Mouse (Mus musculus) forebrain, embryonic 15.5 days (tissue): ENCODE results near the gene Mtrf1l. TPM values are rescaled to one million over a fixed set of nuclear protein-coding genes. Genes with fewer than 3 reads are reported as not detected.
A peak's percentile ranks its signal among the peaks of the same experiment; 100 is the strongest.

Experiments
- ATAC-seq: fragments of 200-750 bp; cut with Nextera tagmentation; replicated peaks from 2 replicates; pipeline ENCODE4 v1.8.0; 2017; ENCODE audit warnings: mild to moderate bottlenecking, moderate TSS enrichment, moderate library complexity
- H3K27ac ChIP-seq: fragments of 300-500 bp; sonication (generic); replicated peaks from 2 replicates; pipeline ENCODE4 v1.5.1; 2015; ENCODE audit warnings: mild to moderate bottlenecking, inconsistent platforms
- H3K27me3 ChIP-seq: fragments of 300-500 bp; sonication (generic); 2 replicates; pipeline ENCODE4 v1.6.1; 2015; ENCODE audit warnings: inconsistent platforms
- H3K36me3 ChIP-seq: fragments of 300-500 bp; sonication (generic); 2 replicates; pipeline ENCODE4 v1.6.1; 2015; ENCODE audit warnings: mild to moderate bottlenecking, inconsistent platforms
- H3K4me1 ChIP-seq: fragments of 300-500 bp; sonication (generic); 2 replicates; pipeline ENCODE4 v1.6.1; 2015; ENCODE audit warnings: inconsistent platforms
- H3K4me2 ChIP-seq: fragments of 300-500 bp; sonication (generic); replicated peaks from 2 replicates; pipeline ENCODE4 v1.6.1; 2015; ENCODE audit warnings: mild to moderate bottlenecking, inconsistent platforms
- H3K4me3 ChIP-seq: fragments of 300-500 bp; sonication (generic); 2 replicates; pipeline ENCODE4 v1.5.1; 2015; ENCODE audit warnings: mild to moderate bottlenecking, inconsistent platforms
- H3K9ac ChIP-seq: fragments of 300-500 bp; sonication (generic); replicated peaks from 2 replicates; pipeline ENCODE4 v1.6.1; 2015; ENCODE audit warnings: mild to moderate bottlenecking, inconsistent platforms
- H3K9me3 ChIP-seq: fragments of 300-500 bp; sonication (generic); 2 replicates; pipeline ENCODE4 v1.6.1; 2016; ENCODE audit warnings: inconsistent platforms
- WGBS: fragments of 180-500 bp; shearing (Covaris S2); methylation state at CpG from one replicate; pipeline ENCODE4 v1.1.7; 2015; ENCODE audit warnings: mixed read lengths; 5-methylcytosine and 5-hydroxymethylcytosine counted together
- polyA plus RNA-seq: library from polyadenylated mRNA; unstranded; fragments of >200 nt; fragmentation: Nextera tagmentation; extraction: Ambion mirVana; gene quantifications from 2 replicates; pipeline ENCODE4 v1.2.1, GENCODE M21; 2015

The Mtrf1l gene
- polyA plus RNA-seq, 1 experiment from 2014 or later, result 11.4 TPM

DNA sequence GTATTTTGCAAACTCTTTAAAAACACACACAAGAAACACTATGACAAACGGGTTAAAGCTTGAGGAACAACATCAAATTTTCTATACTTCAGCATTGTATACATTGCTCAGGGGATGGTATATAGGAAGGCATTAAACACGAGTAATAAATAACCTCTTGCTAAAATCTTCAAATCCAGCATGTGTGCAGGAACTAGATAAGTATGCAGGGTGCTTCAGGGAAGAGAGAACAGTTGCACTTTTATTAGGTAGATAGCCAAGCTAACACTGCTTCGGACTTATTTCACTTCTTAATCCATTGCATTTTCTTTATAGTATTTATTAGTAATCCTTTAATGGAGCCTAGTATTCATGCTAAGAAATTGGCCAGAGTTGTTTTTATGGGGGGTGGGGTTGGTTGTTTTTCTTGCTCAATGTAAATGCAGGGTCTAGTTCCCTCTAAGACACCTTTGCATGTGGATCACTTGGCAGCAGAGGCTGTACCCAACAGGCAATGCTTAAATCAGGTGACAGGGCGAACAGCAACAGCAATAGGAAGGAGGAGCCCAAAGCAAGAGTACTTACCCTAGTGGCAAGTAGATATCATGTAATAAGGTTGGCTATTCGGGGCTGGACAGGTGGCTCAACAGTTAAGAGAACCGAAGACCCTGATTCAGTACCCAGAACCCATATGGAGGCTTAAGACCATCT lies 2.8 kb upstream of the Mtrf1l start:
- Histone ChIP-seq H3K27ac (no peak overlapping the region), H3K9ac (no peak overlapping the region), H3K4me2 (no peak overlapping the region), H3K27me3 (no peaks in the 10 kb centered on the region), H3K4me3 (no peak overlapping the region), H3K4me1 (peaks cover 20% of the 10 kb centered on the region), H3K36me3 (no peaks in the 10 kb centered on the region), H3K9me3 (no peaks in the 10 kb centered on the region)
- 84% methylated on average over 6 of the region's 6 CpGs for WGBS
- ATAC-seq, result no peak

DNA sequence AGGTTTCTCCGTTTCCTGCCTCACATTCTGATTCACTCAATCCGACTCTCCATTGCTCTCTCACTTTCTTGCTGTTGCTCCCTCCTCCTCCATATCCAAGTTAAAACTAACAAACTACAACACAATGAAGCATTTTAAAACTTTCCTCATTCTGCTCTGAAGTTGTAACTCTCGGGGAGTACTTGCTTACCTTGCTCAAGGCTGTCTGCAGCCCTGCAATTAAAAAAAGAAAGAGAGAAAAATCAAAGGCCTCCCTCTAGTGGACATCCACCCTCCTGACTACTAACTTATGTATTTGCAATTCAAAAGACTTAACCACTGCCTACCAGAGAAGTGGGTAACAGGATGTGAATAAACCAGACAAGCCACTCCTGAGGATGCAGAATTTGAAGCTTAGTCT lies 1.1 kb upstream of the Mtrf1l start:
- Histone ChIP-seq H3K27ac (peak overlapping the region; percentile 84), H3K4me2 (peak overlapping the region; percentile 53), H3K9me3 (no peaks in the 10 kb centered on the region), H3K9ac (no peak overlapping the region), H3K4me3 (peak overlapping the region; percentile 89), H3K27me3 (no peaks in the 10 kb centered on the region), H3K4me1 (peaks cover 21% of the 10 kb centered on the region), H3K36me3 (peaks cover 4% of the 10 kb centered on the region; the same call in 1 of the 2 replicates)
- WGBS, result 0% methylated on average over 3 of the region's 3 CpGs
- ATAC-seq, result peak; percentile 8; the same call in 1 of the 2 replicates

GRCm38 (mm10) chr10:5823291-5823739 lies 395 bp downstream of the Mtrf1l start:
- H3K4me3 ChIP-seq, result peak overlapping the region; percentile 89
- peaks cover 21% of the 10 kb centered on the region for H3K4me1 ChIP-seq
- no peak; the same call in none of the 2 replicates for ATAC-seq
- WGBS, result under 1% methylated on average over 37 of the region's 37 CpGs
- H3K27ac ChIP-seq, result peak overlapping the region; percentile 84
- no peaks in the 10 kb centered on the region for H3K9me3 ChIP-seq
- no peaks in the 10 kb centered on the region for H3K27me3 ChIP-seq
- H3K4me2 ChIP-seq, result peak overlapping the region; percentile 53
- H3K36me3 ChIP-seq, result peaks cover 19% of the 10 kb centered on the region
- H3K9ac ChIP-seq, result peak overlapping the region; percentile 84

DNA sequence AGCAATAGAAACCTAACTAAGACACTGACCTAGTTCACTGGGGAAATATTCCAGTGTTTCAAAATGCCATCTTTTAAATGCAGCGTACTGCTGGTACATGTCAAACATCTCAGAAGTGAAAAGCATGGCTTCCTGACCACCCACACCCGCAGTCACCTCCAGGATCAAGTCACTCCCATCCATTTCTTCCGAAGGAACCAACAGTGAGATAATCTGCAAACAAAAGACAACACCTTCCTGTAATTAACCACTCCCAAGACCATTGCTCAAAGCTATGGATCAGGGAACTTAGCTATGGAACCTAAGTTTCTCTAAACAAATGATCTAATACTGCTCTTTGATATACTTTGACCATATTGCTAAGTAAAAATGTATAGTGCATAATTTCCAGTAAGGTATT lies 4.9 kb downstream of the Mtrf1l start:
- whole genome bisulfite sequencing, result 90% methylated on average over 3 of the region's 3 CpGs
- H3K4me2 ChIP-seq, result no peak overlapping the region
- peaks cover 54% of the 10 kb centered on the region for H3K36me3 ChIP-seq

GRCm38 (mm10) chr10:5815968-5816367 lies 7.7 kb downstream of the Mtrf1l start:
- Histone ChIP-seq H3K4me3 (no peak overlapping the region), H3K4me2 (no peak overlapping the region), H3K36me3 (peaks cover 78% of the 10 kb centered on the region), H3K4me1 (no peaks in the 10 kb centered on the region), H3K9ac (no peak overlapping the region), H3K27me3 (no peaks in the 10 kb centered on the region), H3K27ac (no peak overlapping the region), H3K9me3 (no peaks in the 10 kb centered on the region)
- no peak for ATAC-seq
- whole genome bisulfite sequencing, result 99% methylated on average over 2 of the region's 2 CpGs

More for the DNA sequence above, 4.9 kb downstream of the Mtrf1l start:
- no peak overlapping the region for H3K9ac ChIP-seq
- no peak overlapping the region for H3K27ac ChIP-seq
- H3K4me1 ChIP-seq, result peaks cover 15% of the 10 kb centered on the region
- H3K27me3 ChIP-seq, result no peaks in the 10 kb centered on the region
- no peak overlapping the region for H3K4me3 ChIP-seq
- no peak for ATAC-seq
- no peaks in the 10 kb centered on the region for H3K9me3 ChIP-seq

DNA sequence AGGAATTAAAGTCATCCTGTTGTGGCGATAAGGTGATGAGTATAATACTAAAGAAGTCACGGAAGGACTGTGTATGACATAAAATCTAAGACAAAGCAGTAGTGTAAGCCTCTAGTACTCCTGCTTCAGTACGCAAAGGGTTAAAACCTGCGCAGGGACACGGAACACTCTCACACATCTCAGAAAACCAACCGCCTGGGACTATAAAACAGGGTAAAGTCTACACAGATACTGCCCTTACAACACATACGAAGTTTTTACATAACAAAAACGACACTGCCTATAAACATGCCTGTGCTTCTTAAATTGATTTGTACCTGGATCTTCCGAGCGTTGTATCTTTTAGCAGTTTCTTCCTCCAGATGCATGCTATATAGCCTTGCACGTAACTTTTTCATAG lies 10.0 kb downstream of the Mtrf1l start:
- Histone ChIP-seq H3K9ac (no peak overlapping the region), H3K4me3 (no peak overlapping the region), H3K4me1 (no peaks in the 10 kb centered on the region), H3K27me3 (no peaks in the 10 kb centered on the region), H3K9me3 (no peaks in the 10 kb centered on the region), H3K27ac (no peak overlapping the region), H3K4me2 (no peak overlapping the region), H3K36me3 (peaks cover 63% of the 10 kb centered on the region)
- ATAC-seq, result no peak
- 89% methylated on average over 11 of the region's 11 CpGs for WGBS

GRCm38 (mm10) chr10:5807683-5808082 lies 16.0 kb downstream of the Mtrf1l start:
- no peak overlapping the region for H3K4me3 ChIP-seq
- H3K4me1 ChIP-seq, result peaks cover 28% of the 10 kb centered on the region
- no peak for ATAC-seq
- no peaks in the 10 kb centered on the region for H3K9me3 ChIP-seq
- 90% methylated on average over 2 of the region's 2 CpGs for WGBS
- no peak overlapping the region for H3K4me2 ChIP-seq
- H3K27ac ChIP-seq, result no peak overlapping the region
- peaks cover 13% of the 10 kb centered on the region for H3K36me3 ChIP-seq
- no peaks in the 10 kb centered on the region for H3K27me3 ChIP-seq
- no peak overlapping the region for H3K9ac ChIP-seq

- H3K36me3 ChIP-seq, result peaks cover 7% of the 10 kb centered on the region
- H3K4me3 ChIP-seq, result no peak overlapping the region
- H3K9me3 ChIP-seq, result no peaks in the 10 kb centered on the region
- H3K27ac ChIP-seq, result no peak overlapping the region
- no peak for ATAC-seq
- no peak overlapping the region for H3K4me2 ChIP-seq
- H3K4me1 ChIP-seq, result peaks cover 32% of the 10 kb centered on the region
- 76% methylated on average over 4 of the region's 4 CpGs for WGBS
- no peak overlapping the region for H3K9ac ChIP-seq
- no peaks in the 10 kb centered on the region for H3K27me3 ChIP-seq
These were observed 16.7 kb downstream of the Mtrf1l start for GRCm38 (mm10) chr10:5806996-5807395.

- Histone ChIP-seq H3K4me2 (peak overlapping the region; percentile 89), H3K27ac (peak overlapping the region; percentile 94), H3K27me3 (no peaks in the 10 kb centered on the region), H3K36me3 (peaks cover 7% of the 10 kb centered on the region; the same call in 1 of the 2 replicates), H3K9me3 (no peaks in the 10 kb centered on the region), H3K4me1 (peaks cover 38% of the 10 kb centered on the region), H3K4me3 (peak overlapping the region; percentile 58), H3K9ac (peak overlapping the region; percentile 58)
- whole genome bisulfite sequencing, result 19% methylated on average over 8 of the region's 8 CpGs
- ATAC-seq, result peak; percentile 1; the same call in 1 of the 2 replicates
These were observed 17.3 kb downstream of the Mtrf1l start for GRCm38 (mm10) chr10:5806416-5806815.

DNA sequence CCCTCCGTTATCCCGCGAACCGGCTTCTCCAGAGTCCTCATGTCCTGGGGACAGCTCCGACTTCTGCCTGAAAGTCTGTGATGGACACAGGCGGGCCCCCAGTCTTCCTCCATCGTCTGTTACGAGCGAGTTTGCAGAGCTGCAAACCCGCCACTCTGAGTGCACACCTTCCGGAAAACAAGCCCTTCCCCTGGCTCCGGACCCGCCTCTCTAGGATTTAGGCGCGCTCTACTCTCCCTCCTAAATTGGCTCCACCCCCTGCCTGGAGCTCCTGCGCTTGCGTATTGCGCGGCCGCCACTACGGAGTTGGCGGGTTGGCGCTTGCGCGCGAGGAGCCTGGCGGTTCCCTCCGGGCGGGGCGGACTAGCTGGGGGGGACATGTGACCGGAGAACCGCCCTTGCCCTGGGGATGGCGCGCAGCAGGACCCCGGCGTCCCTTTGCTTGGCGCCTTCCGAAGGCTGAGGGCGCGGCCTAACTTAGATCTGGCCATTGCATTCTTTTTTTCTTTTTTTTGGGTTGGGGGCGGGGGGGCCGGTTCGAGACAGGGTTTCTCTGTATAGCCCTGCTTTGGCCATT lies 17.9 kb downstream of the Mtrf1l start:
- Histone ChIP-seq H3K9me3 (no peaks in the 10 kb centered on the region), H3K27me3 (no peaks in the 10 kb centered on the region), H3K36me3 (peaks cover 12% of the 10 kb centered on the region; the same call in 1 of the 2 replicates), H3K4me3 (peak overlapping the region; percentile 58), H3K4me2 (peak overlapping the region; percentile 89), H3K27ac (peak overlapping the region; percentile 94), H3K9ac (peak overlapping the region; percentile 58), H3K4me1 (peaks cover 44% of the 10 kb centered on the region)
- under 1% methylated on average over 43 of the region's 43 CpGs for WGBS
- peak; percentile 96 for ATAC-seq

GRCm38 (mm10) chr10:5805243-5805730 lies 18.4 kb downstream of the Mtrf1l start, which contains the start of gene Fbxo5:
Gene Fbxo5 (minus strand): TSS chr10:5805600.
- Histone ChIP-seq H3K27ac (peak within 1 kb of the TSS; percentile 94), H3K36me3 (peaks cover 14% of the 10 kb centered on the region; the same call in 1 of the 2 replicates), H3K9me3 (no peaks in the 10 kb centered on the region), H3K4me2 (peak within 1 kb of the TSS; percentile 89), H3K9ac (peak within 1 kb of the TSS; percentile 58), H3K4me1 (peaks cover 46% of the 10 kb centered on the region), H3K27me3 (no peaks in the 10 kb centered on the region), H3K4me3 (peak within 1 kb of the TSS; percentile 58)
- ATAC-seq, result peak; percentile 98
- WGBS, result under 1% methylated on average over 42 of the region's 42 CpGs

DNA sequence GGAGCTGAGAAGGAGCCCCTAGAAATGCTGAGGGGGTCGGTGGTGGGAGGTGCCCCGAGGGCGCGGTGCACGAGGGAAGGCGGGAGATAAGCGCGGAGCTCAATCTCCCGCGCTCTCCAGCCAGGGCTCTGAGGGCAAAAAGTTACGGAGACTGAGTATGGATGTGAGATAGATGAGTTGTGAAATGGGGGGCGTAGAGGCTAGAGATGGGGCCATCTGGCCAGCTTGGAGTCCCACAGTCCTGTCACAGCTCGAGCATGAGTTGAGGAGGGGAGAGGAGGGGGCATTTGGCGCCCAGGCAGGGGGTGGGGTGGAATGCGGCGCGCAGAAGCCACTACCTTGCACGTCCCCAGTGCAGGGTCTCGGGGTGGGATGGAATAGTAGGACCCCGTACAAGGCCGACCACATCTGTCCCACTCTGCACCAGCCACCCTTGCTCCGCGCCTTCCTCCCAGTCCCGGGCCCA lies 19.0 kb downstream of the Mtrf1l start:
- no peaks in the 10 kb centered on the region for H3K27me3 ChIP-seq
- peak overlapping the region; percentile 20; the same call in 1 of the 2 replicates for H3K27ac ChIP-seq
- H3K9ac ChIP-seq, result peak overlapping the region; percentile 51
- peaks cover 46% of the 10 kb centered on the region for H3K4me1 ChIP-seq
- peak overlapping the region; percentile 89 for H3K4me2 ChIP-seq
- under 1% methylated on average over 24 of the region's 24 CpGs for WGBS
- peaks cover 20% of the 10 kb centered on the region for H3K36me3 ChIP-seq
- ATAC-seq, result peak; percentile 49
- peak overlapping the region; percentile 58 for H3K4me3 ChIP-seq
- no peaks in the 10 kb centered on the region for H3K9me3 ChIP-seq
